Mouse (Mus musculus): ENCODE results near the gene Mymx.

DNA sequence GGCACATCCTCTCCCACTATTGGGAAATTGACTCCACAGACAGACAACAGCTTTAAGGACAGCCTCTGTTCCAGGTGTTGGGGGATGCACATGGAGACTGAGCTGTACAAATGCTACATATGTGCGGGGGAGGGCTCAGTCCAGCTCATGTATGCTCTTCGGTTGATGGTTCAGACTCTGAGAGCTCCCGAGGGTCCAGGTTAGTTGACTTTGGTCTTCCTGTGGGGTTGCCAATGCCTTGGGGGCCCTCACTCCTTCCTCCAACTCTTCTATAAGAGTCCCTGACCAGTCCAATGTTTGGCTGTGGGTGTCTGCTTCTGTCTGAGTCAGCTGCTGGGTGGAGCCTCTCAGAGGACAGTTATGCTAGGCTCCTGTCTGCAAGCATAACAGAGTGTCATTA is 48.8 kb downstream of the Mymx start:
- no peak for TF ChIP-seq CTCF (IDR thresholded peaks at IDR 0.05; ENCODE audit: borderline replicate concordance, extremely low read depth, insufficient read depth, insufficient read length)
- TF ChIP-seq POLR2A (IDR thresholded peaks at IDR 0.05; ENCODE audit: borderline replicate concordance, extremely low read depth, insufficient read depth, insufficient read length, poor library complexity, severe bottlenecking) = no peak

Data from brain, embryonic 14.5 days (tissue).